In the genomic region with DNA sequence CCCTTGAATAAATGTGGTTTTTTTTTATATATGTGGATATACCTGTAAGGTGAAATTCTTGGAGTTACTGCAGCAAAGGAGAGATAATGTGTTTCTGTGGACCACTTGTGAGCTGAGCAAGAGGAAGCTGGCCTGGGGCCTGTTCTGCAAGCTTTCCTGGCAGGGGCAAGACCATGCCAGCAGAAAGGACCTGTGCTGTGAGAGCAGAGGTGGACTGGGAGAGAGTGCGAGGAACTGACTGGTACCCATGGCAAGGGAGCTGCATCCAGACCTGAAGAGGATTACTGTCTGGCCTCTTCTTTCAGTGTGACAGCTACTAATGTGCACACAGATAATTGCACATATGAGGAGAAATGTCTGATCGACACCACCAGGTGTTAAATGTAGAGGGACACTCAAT, we compare ENCODE assay signal across 21 mouse cellular contexts. TPM values are rescaled to one million over a fixed set of nuclear protein-coding genes. Genes with fewer than 3 reads are reported as not detected.
DNase-seq lines count a peak whose midpoint lies in the region; TF ChIP-seq lines count a peak whose summit lies in the region.
"Had no signal": no experiment of that assay in that cellular context is flagged by ENCODE, and none has a peak within 500 bp of the region (broad histone marks: within the 10 kb centered on the region; RNA-seq: fewer than 3 reads in every experiment).

No protein-coding gene starts in this region.

- H3K4me3 ChIP-seq in gastrocnemius, adult 2 months, result no peak overlapping the region
- H3K4me3 ChIP-seq: embryonic facial prominence, embryonic 15.5 days; erythroblast, embryonic 14.5 days; forebrain, embryonic 15.5 days; heart, embryonic 10.5 days; hindbrain, embryonic 15.5 days; kidney, embryonic 15.5 days had no signal

- TF ChIP-seq CTCF in gastrocnemius, adult 2 months (IDR thresholded peaks at IDR 0.05), result no peak

- peak; percentile 23 for DNase-seq in cerebellum, adult 11 months
- DNase-seq in cerebellum, postnatal 4 days (ENCODE audit: low spot score in 2 of 2), result no peak
- DNase-seq in gastrocnemius, adult 2 months, result no peak
- no peak for DNase-seq in gastrocnemius, postnatal 10 days
- DNase-seq in brain, adult 2 months (ENCODE audit: low read depth, low spot score), result peak; percentile 38
- DNase-seq in cerebellum, postnatal 25 days, result peak; percentile 60 to 68
- DNase-seq in B cell, adult 2 months, result no peak
- no peak for DNase-seq in right cerebral cortex, adult 2 months (ENCODE audit: low spot score in 2 of 2)
- DNase-seq: adrenal gland, adult 2 months; adrenal gland, postnatal 25 days; embryo, embryonic 11 days; gastrocnemius, postnatal 36 days; heart, adult 18-20 months; heart, postnatal 36 days; kidney, adult 2 months had no signal

- intact Hi-C loops in gastrocnemius, adult 2 months (cut with DNase I), result no loop called here

- H3K27ac ChIP-seq in gastrocnemius, adult 2 months, result peak overlapping the region; percentile 70
- H3K27ac ChIP-seq: embryonic facial prominence, embryonic 15.5 days; forebrain, embryonic 15.5 days; heart, embryonic 10.5 days; hindbrain, embryonic 15.5 days; kidney, embryonic 15.5 days had no signal

RNA-seq across cellular contexts. Expression of a gene that starts 17.9 kb away (rescaled TPM):
- total RNA-seq in gastrocnemius, adult 2 months (2021), result 10 to 100 TPM; 41.6 to 47.9 TPM
- 10 to 100 TPM; 35.8 to 40.6 TPM for total RNA-seq in gastrocnemius, postnatal 10 days (2021)

RNA-seq across cellular contexts. Expression of a gene that starts 51.3 kb away (rescaled TPM):
- total RNA-seq in gastrocnemius, adult 2 months (2021), result 100 to 1,000 TPM; 181 to 195 TPM
- total RNA-seq in gastrocnemius, postnatal 10 days (2021), result 100 to 1,000 TPM; 231 to 242 TPM

RNA-seq across cellular contexts. Expression of a gene that starts 51.5 kb away (rescaled TPM):
- 10 to 100 TPM; 17.0 to 20.1 TPM for total RNA-seq in gastrocnemius, adult 2 months (2021)
- 10 to 100 TPM; 40.0 to 45.3 TPM for total RNA-seq in gastrocnemius, postnatal 10 days (2021)

Comparison
In these comparisons a context has a peak if more than half of its experiments do, and no peak if none do; other contexts are left out.
1. DNase-seq: peak in cerebellum, adult 11 months (single experiment), brain, adult 2 months (single experiment) and cerebellum, postnatal 25 days (2 of 2); none in cerebellum, postnatal 4 days (0 of 2), gastrocnemius, adult 2 months (single experiment), gastrocnemius, postnatal 10 days (single experiment), B cell, adult 2 months (0 of 2) and right cerebral cortex, adult 2 months (0 of 2).